19 mouse cellular contexts compared by ENCODE assay signal in genomic region chr12:116394327-116394726, GRCm38 (mm10). TPM values are rescaled to one million over a fixed set of nuclear protein-coding genes. Genes with fewer than 3 reads are reported as not detected.
DNase-seq lines count a peak whose midpoint lies in the region; ATAC-seq and TF ChIP-seq lines count a peak whose summit lies in the region.
"Had no signal": no experiment of that assay in that cellular context is flagged by ENCODE, and none has a peak within 500 bp of the region (broad histone marks: within the 10 kb centered on the region; RNA-seq: fewer than 3 reads in every experiment).

No protein-coding gene starts in this region.

- no peaks in the 10 kb centered on the region for H3K27me3 ChIP-seq in CH12.LX (replicated peaks)
- H3K27me3 ChIP-seq in limb, embryonic 10.5 days (ENCODE audit: low read depth, poor library complexity, severe bottlenecking): no peaks in the 10 kb centered on the region
- H3K27me3 ChIP-seq: embryonic facial prominence, embryonic 13.5 days; hindbrain, embryonic 15.5 days; limb, embryonic 13.5 days; liver, embryonic 15.5 days; midbrain, embryonic 12.5 days had no signal

- H3K27ac ChIP-seq in left cerebral cortex, adult 2 months: no peak overlapping the region
- no peak overlapping the region for H3K27ac ChIP-seq in CH12.LX (ENCODE audit: insufficient read depth, low read depth)
- no peak overlapping the region for H3K27ac ChIP-seq in limb, embryonic 10.5 days
- H3K27ac ChIP-seq: embryonic facial prominence, embryonic 13.5 days; heart, embryonic 10.5 days; hindbrain, embryonic 15.5 days; limb, embryonic 13.5 days; liver, embryonic 15.5 days; midbrain, embryonic 12.5 days had no signal

- no peak for TF ChIP-seq EP300 in CH12.LX (IDR thresholded peaks at IDR 0.05; ENCODE audit: low read length)

- H3K4me3 ChIP-seq in left cerebral cortex, adult 2 months: no peak overlapping the region
- H3K4me3 ChIP-seq in CH12.LX (replicated peaks in 1 of 3; ENCODE audit: low read depth in 2 of 3, low read length in 2 of 3, poor library complexity in 1 of 3): no peak overlapping the region
- no peak overlapping the region for H3K4me3 ChIP-seq in limb, embryonic 10.5 days
- H3K4me3 ChIP-seq: embryonic facial prominence, embryonic 13.5 days; heart, embryonic 10.5 days; hindbrain, embryonic 15.5 days; limb, embryonic 13.5 days; liver, embryonic 15.5 days; midbrain, embryonic 12.5 days had no signal

- dilution Hi-C loops in CH12.LX (cut with MboI; ENCODE audit: extremely low pct_ligation_motif_present, extremely low pct_unique_long_range_greater_than_20kb, low sequenced_read_pairs): no loop called here

- peak; percentile 9 for TF ChIP-seq RAD21 in CH12.LX (IDR thresholded peaks at IDR 0.05; ENCODE audit: low read depth, low read length)

- TF ChIP-seq CTCF in left cerebral cortex, adult 2 months (IDR thresholded peaks at IDR 0.05): peak; percentile 24
- peak in 1 of 2 experiments; percentile 60; a peak in 2 of 4 replicates for TF ChIP-seq CTCF in CH12.LX (conservative IDR thresholded peaks at IDR 0.05 in 1 of 2, IDR thresholded peaks at IDR 0.05 in 1 of 2; ENCODE audit: low read depth in 2 of 2, low read length in 2 of 2)

- no peak for TF ChIP-seq POLR2A in CH12.LX (IDR thresholded peaks at IDR 0.05; ENCODE audit: low read depth, low read length)

- ATAC-seq in CD4-positive, CD25-positive, alpha-beta regulatory T cell, adult 4 months: no peak
- ATAC-seq in megakaryocyte progenitor cell, adult 5-6 weeks (replicated peaks; ENCODE audit: poor library complexity): 0 out of 2 replicates have a peak, but pooled peaks have one; percentile 37
- ATAC-seq: forebrain, embryonic 14.5 days had no signal

- peaks cover 0 to 5% of the 10 kb centered on the region in 2 experiments for H3K36me3 ChIP-seq in CH12.LX (replicated peaks in 1 of 2; ENCODE audit: control insufficient read depth in 1 of 2, insufficient read depth in 1 of 2, low read length in 1 of 2)
- H3K36me3 ChIP-seq in limb, embryonic 10.5 days: peaks cover 6% of the 10 kb centered on the region
- H3K36me3 ChIP-seq: G1E; heart, embryonic 10.5 days; hindbrain, embryonic 15.5 days; limb, embryonic 13.5 days; liver, embryonic 15.5 days; midbrain, embryonic 12.5 days had no signal

- H3K4me1 ChIP-seq in CH12.LX (ENCODE audit: control insufficient read depth in 1 of 2, insufficient read depth in 2 of 2): peaks cover 11 to 20% of the 10 kb centered on the region in 2 experiments
- no peaks in the 10 kb centered on the region for H3K4me1 ChIP-seq in limb, embryonic 10.5 days
- H3K4me1 ChIP-seq: embryonic facial prominence, embryonic 13.5 days; heart, embryonic 10.5 days; hindbrain, embryonic 15.5 days; limb, embryonic 13.5 days; liver, embryonic 15.5 days; midbrain, embryonic 12.5 days had no signal

- H3K9ac ChIP-seq in CH12.LX (ENCODE audit: insufficient read depth, low read depth): no peak overlapping the region
- H3K9ac ChIP-seq: embryonic facial prominence, embryonic 13.5 days; hindbrain, embryonic 15.5 days; limb, embryonic 13.5 days; liver, embryonic 15.5 days; midbrain, embryonic 12.5 days had no signal

- no peaks in the 10 kb centered on the region for H3K9me3 ChIP-seq in CH12.LX (replicated peaks; ENCODE audit: low read length)
- no peaks in the 10 kb centered on the region for H3K9me3 ChIP-seq in limb, embryonic 10.5 days (replicated peaks)
- H3K9me3 ChIP-seq: embryonic facial prominence, embryonic 13.5 days; G1E; heart, embryonic 10.5 days; hindbrain, embryonic 15.5 days; liver, embryonic 15.5 days; midbrain, embryonic 12.5 days had no signal

- H3K4me2 ChIP-seq in CH12.LX (ENCODE audit: insufficient read depth, low read depth, poor library complexity, severe bottlenecking): no peak overlapping the region
- H3K4me2 ChIP-seq: embryonic facial prominence, embryonic 13.5 days; hindbrain, embryonic 15.5 days; limb, embryonic 13.5 days; liver, embryonic 15.5 days; midbrain, embryonic 12.5 days had no signal

- in situ Hi-C loops in CH12.LX (cut with MboI; ENCODE audit: low pct_ligation_motif_present, low pct_unique_long_range_greater_than_20kb, low sequenced_read_pairs): no loop called here

- intact Hi-C loops in left cerebral cortex, adult 2 months (cut with DNase I): no loop called here
- intact Hi-C loops in left cerebral cortex, postnatal 10 days (cut with DNase I): no loop called here

- 78% methylated on average over 2 of the region's 2 CpGs for WGBS in limb, embryonic 10.5 days

- DNase-seq in CD4-positive, CD25-positive, alpha-beta regulatory T cell, adult 2 months (ENCODE audit: low read depth, low spot score): peak; percentile 15
- no peak for DNase-seq in left cerebral cortex, adult 2 months (ENCODE audit: extremely low spot score in 1 of 2, low spot score in 2 of 2)
- no peak for DNase-seq in left cerebral cortex, postnatal 10 days (ENCODE audit: extremely low spot score in 1 of 2, low spot score in 2 of 2)
- peak; percentile 16 for DNase-seq in CH12.LX (ENCODE audit: extremely low read depth)
- DNase-seq in limb, embryonic 10.5 days (ENCODE audit: low spot score): no peak
- DNase-seq: adrenal gland, postnatal 10 days; cerebellum, adult 18-20 months; cerebellum, postnatal 14 days; thymus, postnatal 14 days had no signal

- no peaks in the 10 kb centered on the region for H3K79me2 ChIP-seq in CH12.LX (replicated peaks; ENCODE audit: control insufficient read depth, extremely low read depth, insufficient read depth, poor library complexity, severe bottlenecking)

TF ChIP-seq in CH12.LX, 34 proteins besides CTCF, POLR2A, EP300 and RAD21:
- TF ChIP-seq ZC3H11A (IDR thresholded peaks at IDR 0.05; ENCODE audit: low read depth, low read length) (no peak), KAT2A (IDR thresholded peaks at IDR 0.05; ENCODE audit: insufficient replicate concordance, low read length) (no peak), SIN3A (IDR thresholded peaks at IDR 0.05; ENCODE audit: low read length) (peak; percentile 25; the same call in 1 of the 2 replicates), BHLHE40 (IDR thresholded peaks at IDR 0.05; ENCODE audit: low read depth, low read length) (no peak), ELF1 (IDR thresholded peaks at IDR 0.05; ENCODE audit: low read depth, low read length) (no peak), GABPA (IDR thresholded peaks at IDR 0.05; ENCODE audit: insufficient replicate concordance, low read depth, low read length) (no peak), PAX5 (IDR thresholded peaks at IDR 0.05; ENCODE audit: low read length) (no peak), SMC3 (IDR thresholded peaks at IDR 0.05; ENCODE audit: low read depth, low read length) (peak; percentile 30; the same call in 1 of the 2 replicates)

RNA-seq across cellular contexts. Expression of gene Ncapg2, which starts 10.9 kb away (rescaled TPM):
- 1 to 10 TPM; 7.1 to 8.4 TPM for polyA plus RNA-seq in CD4-positive, CD25-positive, alpha-beta regulatory T cell, adult 4 months (2017; shearing (Covaris generic))
- 1 to 10 TPM; 5.0 to 5.1 TPM for total RNA-seq in left cerebral cortex, adult 2 months (2021)
- 1 to 10 TPM; 7.4 to 8.8 TPM for total RNA-seq in left cerebral cortex, postnatal 10 days (2021)
- total RNA-seq in CH12.LX (2012; rRNA removed): 48.0 and 54.4 TPM in 2 replicates
- total RNA-seq in CH12.LX (2014; rRNA removed): 66.4 and 70.0 TPM in 2 replicates
- polyA plus RNA-seq in CH12.LX (2012; ENCODE audit: insufficient read length, low read depth): 60.8 and 65.0 TPM in 2 replicates
- 68.9 and 72.7 TPM in 2 replicates for total RNA-seq in megakaryocyte progenitor cell, adult 5-6 weeks (2015)
- 139 and 142 TPM in 2 replicates for total RNA-seq in megakaryocyte progenitor cell, adult 5-6 weeks (2017)
- polyA plus RNA-seq in limb, embryonic 10.5 days (2016; fragmentation: Nextera tagmentation; extraction: Ambion mirVana): 53.0 and 63.5 TPM in 2 replicates

Comparison
In these comparisons a context has a peak if more than half of its experiments do, and no peak if none do; other contexts are left out.
1. DNase-seq: peak in CD4-positive, CD25-positive, alpha-beta regulatory T cell, adult 2 months (single experiment) and CH12.LX (single experiment); none in left cerebral cortex, adult 2 months (0 of 2), left cerebral cortex, postnatal 10 days (0 of 2) and limb, embryonic 10.5 days (single experiment).
2. RNA of gene Ncapg2, which starts 10.9 kb away (total RNA-seq): 68.9 to 142 TPM in megakaryocyte progenitor cell, adult 5-6 weeks and 48.0 to 70.0 TPM in CH12.LX; 7.4 to 8.8 TPM in left cerebral cortex, postnatal 10 days and 5.0 to 5.1 TPM in left cerebral cortex, adult 2 months; every median in the first group is over 4 times any median in the second.